Mouse (Mus musculus): ENCODE results near the gene Mindy4.

Gene Mindy4

DNA sequence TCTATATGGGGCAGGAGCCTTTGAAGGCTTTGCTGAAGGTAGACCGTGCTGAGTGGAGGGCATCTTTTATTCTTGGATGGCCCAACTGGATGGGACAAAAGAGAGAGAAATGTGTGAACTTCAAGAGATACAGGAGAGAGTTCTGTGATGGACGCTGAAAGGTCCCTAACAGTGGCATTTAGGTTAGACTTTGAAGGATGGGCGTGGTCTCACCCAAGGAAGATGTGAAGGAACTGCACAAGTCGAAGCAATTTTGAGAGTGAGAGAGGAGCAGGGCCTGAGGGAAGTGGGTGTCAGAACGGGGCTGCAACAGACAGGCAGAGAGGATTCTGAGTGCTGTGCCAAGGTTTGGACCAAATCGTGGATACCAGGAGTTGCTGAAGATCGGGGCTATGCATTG, 54.1 kb downstream of the Mindy4 start:
- DNase-seq (ENCODE audit: low spot score): no peak

DNA sequence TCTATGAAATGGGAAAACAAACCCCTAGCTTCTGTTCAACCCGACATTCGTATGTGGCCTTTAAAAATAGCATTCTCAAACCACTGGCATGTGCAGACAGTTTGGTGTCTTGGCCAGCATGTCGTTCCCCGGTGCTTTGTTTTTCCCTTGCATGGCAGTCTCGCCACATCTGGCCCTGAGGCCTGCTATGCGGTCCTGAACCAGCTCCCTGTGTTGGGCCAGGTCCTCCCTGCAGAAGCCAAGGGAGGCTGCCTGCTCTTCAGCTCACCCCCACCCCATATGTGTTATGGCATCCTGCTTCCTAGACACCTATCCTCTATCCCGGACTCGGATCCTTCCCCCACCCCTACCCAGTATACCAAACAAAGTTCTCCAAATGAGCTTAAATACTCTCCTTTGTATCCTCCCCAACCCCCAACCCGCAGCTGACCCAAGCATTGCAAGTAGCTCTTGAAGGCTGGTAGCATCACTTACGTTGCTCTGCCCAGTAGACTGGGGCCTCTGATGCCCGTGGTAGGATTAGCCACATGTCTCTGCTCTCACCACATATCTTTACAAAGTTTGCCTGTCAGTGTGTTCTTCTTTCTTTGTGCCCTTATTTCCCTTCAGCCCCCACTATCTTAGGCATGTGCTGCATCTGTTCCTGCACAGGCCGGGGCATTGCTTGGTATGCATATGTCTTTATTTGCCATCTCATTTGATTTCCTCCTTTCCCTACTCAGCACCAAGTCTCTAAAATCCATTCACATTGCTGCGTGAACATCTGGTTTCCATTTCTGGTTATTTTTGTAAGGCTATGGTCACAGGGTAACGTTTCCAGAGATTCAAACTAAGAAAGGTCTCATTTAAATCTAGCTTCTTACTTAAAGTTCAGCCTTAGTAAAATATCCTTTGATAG, 55.5 kb downstream of the Mindy4 start:
- no peak for DNase-seq (ENCODE audit: low spot score)

DNA sequence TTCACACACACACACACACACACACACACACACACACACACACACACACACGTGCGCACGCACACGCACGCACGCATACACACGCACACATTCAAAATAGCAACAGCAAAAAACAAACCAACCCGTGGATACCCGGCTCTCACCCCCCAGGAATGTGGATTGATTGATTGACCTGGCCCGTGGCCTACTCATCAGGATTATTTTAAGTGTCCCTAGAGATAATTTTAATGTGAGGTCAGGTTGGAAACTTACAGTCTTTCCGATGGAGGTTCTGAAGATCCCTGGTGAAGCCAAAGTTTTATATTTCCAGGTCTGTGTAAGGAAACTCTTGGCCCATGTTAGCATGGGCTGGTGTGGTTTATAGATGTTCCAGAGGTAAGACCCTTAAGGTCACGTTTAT, 59.0 kb downstream of the Mindy4 start:
- DNase-seq (ENCODE audit: low spot score): no peak

DNA sequence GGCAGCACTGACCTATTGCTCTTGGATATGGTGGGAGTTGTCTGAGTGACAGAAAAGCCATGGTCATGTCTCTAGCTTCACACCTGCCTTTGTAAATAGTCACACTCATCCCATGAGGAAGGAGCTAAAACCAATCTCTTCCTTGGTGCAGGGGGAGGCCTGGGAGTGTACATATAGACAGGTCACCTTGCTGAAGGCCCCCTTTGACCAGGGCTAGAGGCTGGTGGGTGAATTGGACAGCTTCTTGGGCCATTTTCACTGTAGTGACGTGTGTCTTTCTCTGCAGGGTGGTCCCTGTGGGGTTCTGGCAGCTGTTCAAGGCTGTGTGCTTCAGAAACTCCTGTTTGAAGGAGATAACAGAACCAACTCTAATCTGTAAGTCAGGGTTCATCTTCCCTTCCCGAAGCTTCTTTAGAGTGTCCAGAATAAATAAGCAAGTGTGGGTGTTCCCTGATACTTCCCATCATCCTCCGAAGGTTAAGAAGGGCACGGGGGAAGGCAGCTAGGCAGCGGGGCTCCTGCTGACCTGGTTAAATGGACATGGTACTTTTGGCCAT, 60.4 kb downstream of the Mindy4 start:
- DNase-seq (ENCODE audit: low spot score): no peak

DNA sequence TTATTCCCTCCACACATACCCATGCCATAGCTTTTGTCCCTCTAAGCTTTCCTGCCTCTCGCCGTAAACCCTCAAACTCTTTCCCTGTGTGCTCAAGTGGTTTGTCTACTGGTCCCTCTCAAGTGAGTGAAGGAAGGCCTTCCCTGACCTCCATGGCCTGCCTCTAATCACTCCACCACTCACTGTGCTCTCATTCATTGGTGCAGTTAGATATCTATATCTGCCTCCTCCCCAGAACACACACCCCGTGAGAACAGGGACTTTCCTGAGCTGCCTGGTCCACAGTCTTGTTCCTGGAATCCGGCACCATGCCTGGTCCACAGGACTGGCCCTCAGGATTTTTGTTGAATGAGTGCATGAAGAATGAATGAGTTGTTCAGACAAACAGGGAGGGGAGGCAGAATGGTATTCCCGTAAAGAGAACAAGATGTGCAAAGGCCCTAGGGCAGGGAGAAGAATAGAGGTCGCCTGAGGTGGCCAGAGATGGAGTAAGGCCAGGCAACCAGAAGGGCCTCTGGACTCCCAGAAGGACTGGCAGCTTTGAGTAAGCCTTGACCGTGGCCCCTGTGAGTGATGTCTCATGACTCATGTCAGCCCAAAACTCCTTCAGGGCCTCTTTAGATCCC, 61.7 kb downstream of the Mindy4 start:
- no peak for DNase-seq (ENCODE audit: low spot score)

DNA sequence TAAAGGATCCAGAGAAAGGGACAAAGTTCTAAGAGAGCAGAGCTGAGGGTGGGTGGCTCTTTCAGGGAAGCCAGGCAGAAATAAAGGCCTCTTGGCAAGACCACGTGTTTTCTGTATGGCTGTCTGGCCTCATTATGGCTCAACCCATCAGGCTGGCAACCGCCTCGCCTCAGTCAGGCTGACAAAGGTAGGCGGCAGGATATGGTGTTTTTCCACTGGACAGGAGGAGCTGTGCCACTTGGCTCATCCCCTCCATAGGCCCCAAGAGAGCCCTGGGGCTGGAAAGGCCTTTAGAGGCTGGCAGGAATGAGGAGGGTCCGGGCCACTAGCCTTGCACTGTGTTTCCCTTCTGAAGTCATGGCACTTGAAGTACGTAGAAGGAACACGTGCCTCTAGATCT, 69.8 kb downstream of the Mindy4 start:
- no peak for DNase-seq (ENCODE audit: low spot score)

DNA sequence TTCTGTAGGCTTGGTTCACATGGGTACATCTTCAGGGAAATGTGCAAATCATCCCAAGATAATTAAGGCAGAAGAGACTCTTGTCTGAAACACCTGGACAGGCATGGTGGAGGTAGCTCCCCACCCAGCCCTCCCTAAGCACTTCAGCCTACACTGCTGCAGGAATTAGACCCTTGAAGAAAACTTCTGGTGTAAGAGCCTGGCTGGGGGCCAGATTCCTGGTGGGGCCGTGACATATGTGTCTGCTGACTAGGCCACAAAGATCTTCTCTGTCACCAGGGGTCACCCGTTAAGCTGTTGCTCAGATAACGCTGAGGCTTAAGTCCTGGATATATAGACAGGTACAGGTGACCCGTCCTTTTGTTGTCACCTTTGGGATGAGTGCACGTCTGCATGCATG, 70.3 kb downstream of the Mindy4 start:
- no peak for DNase-seq (ENCODE audit: low spot score)

DNA sequence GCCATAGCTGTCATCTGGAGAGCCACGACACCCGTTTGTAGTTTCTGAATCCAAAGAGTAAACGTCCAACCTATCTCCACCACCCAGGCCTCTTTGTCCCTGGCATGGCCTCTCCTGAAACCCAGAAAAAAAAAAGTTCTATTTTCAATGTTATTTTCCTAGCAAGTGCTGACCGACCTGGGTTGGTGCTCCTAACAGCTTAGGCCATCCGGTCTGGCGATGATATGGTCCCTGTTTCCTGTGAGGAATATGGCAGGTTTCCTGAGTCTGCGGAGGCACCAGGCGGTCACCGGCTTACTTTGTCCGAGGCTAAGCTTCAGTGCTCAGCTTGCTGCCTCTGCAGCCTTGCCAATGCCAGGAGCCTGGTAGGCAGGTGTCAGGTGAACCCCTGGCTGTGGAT, 71.8 kb downstream of the Mindy4 start:
- no peak for DNase-seq (ENCODE audit: low spot score)

DNA sequence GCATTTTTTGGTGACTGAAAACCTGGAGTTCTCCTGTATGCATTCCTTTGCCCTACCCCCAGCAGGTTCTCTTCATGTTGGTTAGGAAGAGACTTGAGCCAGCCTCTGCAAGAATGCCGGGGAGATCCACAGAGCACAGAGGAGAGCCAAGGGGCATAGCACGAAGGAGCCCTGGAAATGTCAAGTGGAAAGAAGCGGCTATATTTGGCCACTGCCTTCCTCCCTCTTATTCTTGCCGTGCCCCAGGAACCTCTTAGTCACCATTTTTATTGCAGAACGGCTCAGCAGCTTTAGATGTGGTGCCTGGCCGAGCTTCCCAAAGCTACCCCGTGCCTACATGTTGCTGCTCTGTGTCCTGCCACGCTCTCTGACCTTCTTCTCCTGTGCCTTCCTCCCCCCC, 72.6 kb downstream of the Mindy4 start:
- DNase-seq (ENCODE audit: low spot score): no peak

DNA sequence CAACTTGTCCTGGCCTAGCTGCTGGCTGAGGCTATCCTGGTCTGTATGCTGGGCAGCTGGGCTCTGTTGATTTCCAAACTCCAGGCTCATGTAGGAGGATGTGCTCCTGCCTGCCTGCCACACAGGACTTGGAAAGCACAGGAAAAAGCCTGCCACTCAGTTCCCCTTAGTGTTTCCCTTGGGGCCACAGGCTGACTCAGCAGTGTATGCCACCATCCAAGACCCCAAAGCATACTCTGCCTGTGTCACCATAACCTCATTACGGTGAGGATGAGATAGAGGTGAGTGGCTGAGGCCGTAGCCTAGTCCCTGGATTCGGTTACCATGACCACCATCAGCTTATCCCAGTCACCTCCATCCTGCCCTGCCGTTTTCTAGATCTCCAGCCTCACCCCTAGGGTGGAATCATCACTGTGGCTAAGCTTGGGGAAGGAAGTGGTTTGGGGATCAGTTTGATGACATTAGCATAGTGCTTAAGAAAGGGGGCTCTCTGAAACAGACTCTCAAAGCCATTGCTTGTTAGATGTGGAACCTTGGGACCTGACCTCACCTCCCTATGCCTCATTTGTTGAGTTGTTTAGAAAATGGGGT, 73.6 kb downstream of the Mindy4 start:
- no peak for DNase-seq (ENCODE audit: low spot score)

DNA sequence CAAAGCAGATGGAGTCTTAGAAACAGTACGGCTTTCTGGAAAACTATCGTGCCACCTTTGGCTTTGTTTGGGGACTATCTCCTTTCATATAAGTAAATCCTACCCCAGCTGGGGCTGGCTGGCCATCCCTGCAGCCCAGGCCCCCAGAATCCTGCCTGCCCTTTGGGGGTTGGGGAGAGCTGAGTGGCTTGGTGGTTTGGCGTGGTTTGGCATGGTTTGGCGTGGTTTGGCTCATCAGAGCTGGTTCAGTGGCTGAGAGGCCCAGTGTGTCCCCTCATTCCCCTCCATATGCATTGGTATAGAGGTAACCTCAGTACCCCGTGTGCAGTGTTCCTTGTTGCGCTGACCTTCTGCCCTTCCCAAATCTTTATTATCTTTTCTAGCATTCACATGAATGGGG, 74.9 kb downstream of the Mindy4 start:
- no peak for DNase-seq (ENCODE audit: low spot score)

DNA sequence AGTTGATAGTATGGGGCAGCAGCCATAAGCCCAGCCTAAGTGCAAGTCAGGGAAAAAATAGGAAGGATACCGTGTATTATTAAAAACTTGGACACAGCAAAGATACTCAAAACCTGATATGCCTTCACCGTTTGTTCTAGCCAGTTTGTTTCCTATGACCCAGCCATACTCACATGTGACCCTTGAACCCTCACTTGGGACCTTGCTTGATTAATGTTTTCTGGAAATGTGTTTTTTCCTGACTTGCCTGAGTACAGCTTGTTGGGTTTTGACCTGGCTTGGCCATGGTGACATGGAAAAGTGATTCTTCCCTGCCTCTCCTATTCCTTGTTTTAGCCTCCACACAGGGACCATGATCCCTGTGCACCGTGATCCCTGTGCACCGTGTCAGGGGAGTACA, 75.3 kb downstream of the Mindy4 start:
- DNase-seq (ENCODE audit: low spot score): no peak

DNA sequence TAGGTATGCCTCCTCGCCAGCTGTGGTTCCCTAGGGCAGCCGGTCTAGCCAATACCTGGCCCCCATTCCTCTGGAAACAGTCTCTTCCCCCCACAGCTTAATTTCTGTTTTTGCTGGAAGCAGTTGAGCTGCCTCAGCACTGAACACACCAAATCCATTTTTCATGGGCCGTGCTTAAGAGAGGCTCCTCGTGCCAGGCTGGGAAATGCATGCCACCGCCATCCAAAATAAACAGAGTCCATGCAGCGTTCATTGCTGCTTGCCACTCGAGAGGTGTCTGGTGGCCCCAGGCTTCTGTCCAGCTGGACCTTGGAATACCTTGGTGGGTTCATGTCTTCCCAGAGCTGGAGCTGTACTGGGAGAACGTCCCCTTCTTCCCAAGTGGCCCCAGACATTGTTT, 77.8 kb downstream of the Mindy4 start:
- no peak for DNase-seq (ENCODE audit: low spot score)

DNA sequence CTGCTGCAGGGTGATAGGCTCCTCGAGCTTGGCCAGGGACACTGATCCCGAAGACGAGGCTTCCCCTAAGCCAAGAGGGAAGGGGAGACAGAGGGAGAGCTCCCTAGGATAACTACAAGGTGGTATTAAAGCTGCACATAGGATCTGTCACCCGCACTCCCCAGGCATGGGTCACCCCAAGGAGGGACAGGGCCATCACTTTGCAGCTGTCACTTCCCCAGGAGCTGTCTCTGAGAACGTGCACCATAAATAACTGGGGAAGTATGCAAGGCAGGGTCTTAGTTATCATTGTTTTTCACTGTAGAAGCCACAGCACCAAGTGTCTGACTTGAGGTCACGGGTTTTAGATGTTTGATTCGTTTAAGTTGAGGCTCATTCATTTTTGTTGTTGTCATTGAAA, 78.5 kb downstream of the Mindy4 start:
- DNase-seq (ENCODE audit: low spot score): no peak

DNA sequence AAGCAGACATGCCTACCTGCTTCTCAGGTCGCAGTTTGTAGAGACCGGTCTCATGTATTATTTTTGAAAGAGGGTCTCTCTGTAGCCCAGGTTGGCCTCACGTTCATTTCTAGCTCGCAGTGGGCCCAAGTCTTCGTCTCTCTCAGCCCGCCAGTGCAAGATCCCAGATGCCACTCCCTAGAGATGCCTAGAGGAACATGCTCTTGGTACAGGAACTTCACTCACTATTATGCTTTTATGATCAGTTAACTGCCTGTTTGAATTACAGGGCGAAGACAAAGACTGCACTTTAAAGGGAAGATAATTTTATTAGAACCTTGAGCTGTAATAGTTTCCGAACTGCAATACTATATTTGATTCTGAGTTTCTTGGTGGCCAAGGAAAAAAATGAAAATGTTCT, 79.2 kb downstream of the Mindy4 start:
- no peak for DNase-seq (ENCODE audit: low spot score)

DNA sequence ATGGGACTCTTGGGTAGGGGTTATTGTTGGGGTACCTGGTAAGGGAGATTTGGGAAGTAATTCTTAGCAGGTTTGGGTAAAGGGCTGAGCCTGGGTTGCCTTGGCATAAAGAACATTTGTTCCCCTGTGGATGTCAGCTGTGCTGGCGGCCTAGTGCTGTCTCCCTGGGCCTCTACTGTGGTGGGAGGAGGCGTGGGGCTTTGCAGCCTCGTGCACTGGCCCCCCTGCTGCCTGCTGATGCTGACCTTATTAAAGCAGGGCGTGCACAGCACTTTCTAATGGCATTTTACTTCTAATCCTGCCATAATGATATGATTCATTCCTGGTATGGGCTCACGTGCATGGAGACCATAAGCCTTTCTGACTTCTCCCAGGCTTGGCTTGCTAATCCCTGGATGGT, 82.0 kb downstream of the Mindy4 start:
- DNase-seq (ENCODE audit: low spot score): no peak

DNA sequence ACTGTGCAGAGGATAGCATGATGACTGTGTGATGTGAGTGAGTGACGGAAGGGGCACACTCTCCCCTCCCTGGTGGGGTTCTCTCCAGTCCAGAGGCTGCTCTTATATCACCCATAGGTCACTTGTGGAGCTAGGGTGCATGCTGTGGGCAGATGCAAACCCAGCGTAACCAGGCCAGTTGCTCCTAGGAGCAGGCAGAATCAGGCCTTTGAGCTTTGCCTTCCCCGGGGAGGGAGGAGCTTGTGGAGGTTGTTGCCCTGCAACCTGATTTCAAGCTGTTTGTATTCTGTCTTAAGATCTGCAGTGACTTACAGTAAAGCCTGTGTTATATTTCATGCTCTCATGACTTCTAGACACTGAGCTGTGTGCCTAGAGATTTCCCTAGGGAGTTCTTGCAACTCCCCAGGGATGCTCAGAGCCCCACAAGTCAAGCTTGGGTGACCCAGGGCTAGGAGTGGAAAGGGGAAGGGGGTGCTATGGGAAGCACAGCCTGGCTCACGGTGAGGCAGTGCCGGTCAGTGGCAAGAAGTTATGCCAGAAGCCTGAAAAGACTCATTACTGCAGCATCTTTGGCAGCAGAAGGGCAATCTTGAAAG, 84.9 kb downstream of the Mindy4 start:
- DNase-seq (ENCODE audit: low spot score): no peak

DNA sequence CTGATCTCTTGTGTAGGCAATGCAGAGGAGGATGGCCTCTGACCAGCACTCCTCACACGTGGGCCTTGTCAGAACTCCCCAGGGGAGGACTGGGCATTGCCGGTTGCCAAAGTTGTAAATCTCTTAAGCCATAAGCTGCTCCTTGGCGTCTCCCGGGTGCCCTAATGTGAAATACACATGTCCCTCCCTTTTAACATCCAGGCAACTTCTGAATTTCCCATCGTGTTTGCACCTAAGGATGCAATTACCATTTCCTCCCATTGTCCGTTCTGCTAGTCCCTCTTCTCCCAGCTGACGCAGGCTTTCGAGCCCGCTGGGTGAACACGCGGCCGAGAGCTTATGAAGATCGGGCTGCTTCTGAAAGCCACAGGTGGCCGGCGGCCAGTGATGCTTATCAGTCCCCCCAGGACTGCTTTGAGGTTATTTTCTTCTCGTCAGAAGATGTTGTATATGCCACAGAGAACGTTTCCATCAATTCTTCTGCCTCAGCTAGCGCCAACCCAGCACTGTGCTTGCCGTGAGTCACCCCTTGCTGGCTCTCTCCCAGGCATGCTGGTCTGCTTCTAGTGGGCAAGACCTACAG, 91.5 kb downstream of the Mindy4 start:
- peak; percentile 68 for DNase-seq (ENCODE audit: low spot score)

DNA sequence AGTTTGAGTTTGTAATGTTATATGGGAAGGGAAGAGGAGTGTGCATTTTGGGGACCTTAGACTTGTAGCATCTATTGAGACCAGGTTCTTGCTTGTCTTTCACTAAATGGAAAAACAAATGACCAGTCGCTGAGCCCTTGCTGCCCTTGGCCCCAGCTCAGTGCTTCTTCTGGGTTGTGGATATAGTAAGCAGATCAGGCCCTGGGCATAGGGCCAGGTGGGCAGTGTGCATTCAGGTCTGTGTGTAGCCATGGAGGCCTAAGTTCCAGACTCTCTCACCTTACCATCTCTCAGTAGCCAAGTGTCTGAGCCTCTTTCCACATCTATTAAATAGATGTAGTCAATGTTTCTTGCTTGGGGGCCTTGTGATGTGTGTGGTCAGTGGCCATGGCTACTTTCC, 92.1 kb downstream of the Mindy4 start:
- no peak for DNase-seq (ENCODE audit: low spot score)

DNA sequence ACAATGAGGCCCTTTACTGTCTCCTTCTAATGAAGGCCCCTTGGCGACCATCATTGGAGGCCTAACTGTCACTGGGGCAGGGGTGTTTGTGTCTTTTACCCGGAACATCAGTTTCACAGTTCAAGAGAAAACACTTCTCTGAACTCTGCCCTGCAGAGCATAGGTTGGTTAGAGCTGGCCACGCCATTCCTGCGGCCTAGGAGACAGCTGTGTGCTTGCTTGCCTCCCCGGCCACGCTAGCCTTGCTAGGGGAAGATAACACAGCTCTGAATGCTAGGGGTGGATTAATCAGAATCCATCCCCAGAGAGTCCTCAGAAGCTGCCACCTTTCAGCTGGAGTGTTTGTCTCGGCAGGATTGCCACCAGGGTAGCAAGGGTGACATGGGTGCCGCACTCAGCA, 96.3 kb downstream of the Mindy4 start:
- no peak for DNase-seq (ENCODE audit: low spot score)

DNA sequence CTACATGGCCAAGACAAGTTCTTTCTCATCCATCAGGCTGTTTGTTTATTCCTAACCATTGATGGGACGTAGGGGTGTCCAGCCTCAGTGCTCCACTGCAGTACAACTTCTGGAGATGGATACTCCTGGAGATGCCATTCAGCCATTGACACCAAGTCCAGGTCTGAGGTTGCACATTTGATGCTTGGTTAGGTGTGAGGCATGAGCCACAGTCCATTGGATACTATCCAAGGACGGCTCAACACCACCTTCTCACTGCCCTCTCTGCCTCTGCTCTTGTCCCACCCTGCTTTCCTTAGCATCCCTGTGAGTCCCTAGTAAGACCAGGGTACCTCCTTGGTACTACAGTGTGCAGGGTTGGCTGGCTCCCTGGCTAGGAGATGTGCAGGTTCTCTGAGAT, 96.7 kb downstream of the Mindy4 start:
- no peak for DNase-seq (ENCODE audit: low spot score)

DNA sequence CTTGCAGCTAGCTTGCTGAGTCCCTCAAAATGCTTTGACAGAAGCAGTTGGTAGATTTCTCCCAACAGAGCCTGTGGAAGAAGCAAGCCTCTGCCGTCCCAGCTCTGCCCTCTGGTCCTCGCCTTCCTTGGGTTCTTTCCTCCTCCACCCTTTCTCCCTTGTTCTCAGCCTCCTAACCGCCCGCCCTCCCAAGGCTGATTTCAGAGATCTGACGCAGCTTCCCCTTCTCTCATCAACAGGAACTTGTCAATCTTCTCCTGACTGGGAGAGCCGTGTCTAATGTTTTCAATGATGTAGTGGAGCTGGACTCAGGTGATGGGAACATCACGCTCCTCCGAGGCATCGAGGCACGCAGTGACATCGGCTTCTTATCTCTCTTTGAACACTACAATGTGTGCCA, 97.5 kb downstream of the Mindy4 start:
- DNase-seq (ENCODE audit: low spot score): peak; percentile 60

Measured in lung, postnatal 25 days (tissue).